Mouse (Mus musculus) thymus, postnatal 36 days (tissue): ENCODE data around the gene Pank3.
"Not testable (repeated sequence)": the region's sequence is repeated elsewhere in the genome, so short reads cannot be mapped to it uniquely, and the experiment has no call there.

Experiments
- DNase-seq, 2 experiments: peaks; one replicate each; pipeline ENCODE4 v3.0.0; 2022; ENCODE audit warnings: mixed read lengths in 2 of 2

The Pank3 gene

GRCm38 (mm10) chr11:35782444-35782843, 13.2 kb downstream of the Pank3 start:
- DNase-seq = no peak

GRCm38 (mm10) chr11:35783038-35783437, 13.8 kb downstream of the Pank3 start:
- DNase-seq = no peak

GRCm38 (mm10) chr11:35784002-35784401, 14.7 kb downstream of the Pank3 start:
- DNase-seq = no peak

- no peak for DNase-seq
Measured at GRCm38 (mm10) chr11:35784537-35784936, 15.3 kb downstream of the Pank3 start.

GRCm38 (mm10) chr11:35788443-35788842, 19.2 kb downstream of the Pank3 start:
- no peak for DNase-seq

GRCm38 (mm10) chr11:35792800-35793199, 23.5 kb downstream of the Pank3 start:
- not testable (repeated sequence) for DNase-seq

- DNase-seq = no peak
Measured at GRCm38 (mm10) chr11:35797751-35798494, 28.6 kb downstream of the Pank3 start.

GRCm38 (mm10) chr11:35798495-35798820, 29.2 kb downstream of the Pank3 start:
- peak; percentile 5 to 20 for DNase-seq

- no peak for DNase-seq
Measured at GRCm38 (mm10) chr11:35798874-35799273, 29.6 kb downstream of the Pank3 start, which contains the start of gene Fbll1. Fbll1 (minus strand) TSS chr11:35798884.

GRCm38 (mm10) chr11:35801332-35801731, 32.0 kb downstream of the Pank3 start:
- no peak for DNase-seq

GRCm38 (mm10) chr11:35811458-35811857, 42.2 kb downstream of the Pank3 start:
- no peak for DNase-seq

- DNase-seq = no peak
Measured at GRCm38 (mm10) chr11:35816316-35816715, 47.0 kb downstream of the Pank3 start.

GRCm38 (mm10) chr11:35827714-35828113, 58.4 kb downstream of the Pank3 start:
- DNase-seq = no peak

GRCm38 (mm10) chr11:35832139-35832538, 62.9 kb downstream of the Pank3 start:
- DNase-seq = no peak

- no peak for DNase-seq
Measured at GRCm38 (mm10) chr11:35833270-35833669, 64.0 kb downstream of the Pank3 start.

GRCm38 (mm10) chr11:35834022-35834760, 64.9 kb downstream of the Pank3 start, which contains the start of gene Rars:
Rars (minus strand) TSS chr11:35834506.
- DNase-seq = peak; percentile 91

- no peak for DNase-seq
Measured at GRCm38 (mm10) chr11:35837156-35838126, 68.2 kb downstream of the Pank3 start.

- peak; percentile 77 to 79 for DNase-seq
Measured at GRCm38 (mm10) chr11:35838345-35839338, 69.4 kb downstream of the Pank3 start.

GRCm38 (mm10) chr11:35840282-35840681, 71.0 kb downstream of the Pank3 start:
- no peak for DNase-seq

- DNase-seq = not testable (repeated sequence)
Measured at GRCm38 (mm10) chr11:35840806-35841205, 71.5 kb downstream of the Pank3 start.
